Mouse (Mus musculus): ENCODE results near the gene Unc13a. TPM values are rescaled to one million over a fixed set of nuclear protein-coding genes. Genes with fewer than 3 reads are reported as not detected.

The Unc13a gene
- polyA plus RNA-seq, 1 experiment from 2014 or later, result 0.69 TPM

DNA sequence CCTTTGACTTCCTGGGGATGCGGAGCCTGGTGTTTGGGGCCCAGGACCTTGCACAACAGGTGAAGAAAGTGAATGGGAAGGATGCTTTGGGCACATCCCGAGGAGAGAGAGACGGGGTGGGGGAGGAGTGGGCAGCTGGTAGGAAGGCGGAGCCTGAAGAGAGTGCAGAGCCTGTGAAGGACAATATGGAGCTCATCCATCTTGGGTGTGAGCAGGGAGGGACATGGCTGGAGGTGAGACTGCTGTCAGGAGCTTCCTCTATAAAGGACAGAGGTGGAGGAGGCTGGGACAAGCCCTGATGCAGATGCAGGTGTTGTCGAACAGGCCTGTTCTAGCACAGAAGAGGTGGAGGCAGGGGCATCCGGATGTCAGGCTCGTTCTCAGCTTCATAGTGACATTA lies 67.5 kb downstream of the Unc13a start:
- no peaks in the 10 kb centered on the region; the same call in 1 of the 2 replicates for H3K9me3 ChIP-seq
- no peak overlapping the region for H3K9ac ChIP-seq
- no peak for ATAC-seq (ENCODE audit: insufficient number of reproducible peaks, low FRiP score, low TSS enrichment, low read depth)
- H3K27me3 ChIP-seq, result peaks cover 33% of the 10 kb centered on the region
- no peak overlapping the region; the same call in 1 of the 2 replicates for H3K27ac ChIP-seq
- H3K4me3 ChIP-seq, result no peak overlapping the region
- H3K36me3 ChIP-seq, result peaks cover 5% of the 10 kb centered on the region; the same call in 1 of the 2 replicates
- 55% methylated on average over 7 of the region's 7 CpGs for WGBS
- H3K4me1 ChIP-seq, result peaks cover 29% of the 10 kb centered on the region
- H3K4me2 ChIP-seq, result no peak overlapping the region

DNA sequence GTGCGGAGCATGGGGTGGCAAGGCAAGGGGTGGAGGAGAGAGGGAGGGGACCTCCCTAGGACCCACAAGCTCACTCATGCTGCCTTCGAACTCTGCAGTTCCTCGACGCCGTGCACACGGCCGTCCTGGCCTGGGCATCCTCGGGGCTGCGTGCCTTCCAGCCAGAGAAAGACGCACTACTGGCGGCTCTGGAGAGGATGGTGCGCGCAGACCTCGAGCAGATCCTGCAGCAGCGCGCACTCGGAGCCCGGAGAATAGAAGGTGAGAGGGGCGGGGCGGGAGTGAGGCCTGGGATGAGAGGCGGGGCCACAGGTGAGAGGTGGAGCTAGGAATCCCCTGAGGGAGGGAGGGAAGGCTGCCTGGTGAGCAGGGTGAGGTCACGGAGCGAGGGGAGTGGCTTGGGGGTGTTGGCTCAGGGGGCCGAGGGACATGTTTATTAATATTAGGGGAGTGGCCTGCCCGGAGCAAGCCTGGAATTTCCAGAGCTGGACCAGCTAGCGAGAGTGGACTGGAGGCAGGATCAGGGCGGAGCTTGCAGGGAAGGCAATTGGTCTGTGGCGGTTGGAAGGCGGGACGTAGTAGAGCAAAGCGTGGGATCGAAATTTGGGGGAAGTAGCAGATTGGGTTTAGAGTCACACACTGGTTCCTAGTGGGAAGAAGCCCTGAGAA lies 68.8 kb downstream of the Unc13a start:
- Histone ChIP-seq H3K4me1 (peaks cover 29% of the 10 kb centered on the region), H3K9ac (peak overlapping the region; percentile 8; the same call in 1 of the 2 replicates), H3K27ac (0 out of 2 replicates have a peak overlapping the region, but pooled peaks have one; percentile 40), H3K4me2 (peak overlapping the region; percentile 81), H3K36me3 (peaks cover 5% of the 10 kb centered on the region; the same call in 1 of the 2 replicates), H3K4me3 (peak overlapping the region; percentile 41), H3K9me3 (no peaks in the 10 kb centered on the region; the same call in 1 of the 2 replicates), H3K27me3 (peaks cover 33% of the 10 kb centered on the region)
- 1% methylated on average over 32 of the region's 32 CpGs for WGBS
- peak; percentile 76 for ATAC-seq (ENCODE audit: insufficient number of reproducible peaks, low FRiP score, low TSS enrichment, low read depth)

DNA sequence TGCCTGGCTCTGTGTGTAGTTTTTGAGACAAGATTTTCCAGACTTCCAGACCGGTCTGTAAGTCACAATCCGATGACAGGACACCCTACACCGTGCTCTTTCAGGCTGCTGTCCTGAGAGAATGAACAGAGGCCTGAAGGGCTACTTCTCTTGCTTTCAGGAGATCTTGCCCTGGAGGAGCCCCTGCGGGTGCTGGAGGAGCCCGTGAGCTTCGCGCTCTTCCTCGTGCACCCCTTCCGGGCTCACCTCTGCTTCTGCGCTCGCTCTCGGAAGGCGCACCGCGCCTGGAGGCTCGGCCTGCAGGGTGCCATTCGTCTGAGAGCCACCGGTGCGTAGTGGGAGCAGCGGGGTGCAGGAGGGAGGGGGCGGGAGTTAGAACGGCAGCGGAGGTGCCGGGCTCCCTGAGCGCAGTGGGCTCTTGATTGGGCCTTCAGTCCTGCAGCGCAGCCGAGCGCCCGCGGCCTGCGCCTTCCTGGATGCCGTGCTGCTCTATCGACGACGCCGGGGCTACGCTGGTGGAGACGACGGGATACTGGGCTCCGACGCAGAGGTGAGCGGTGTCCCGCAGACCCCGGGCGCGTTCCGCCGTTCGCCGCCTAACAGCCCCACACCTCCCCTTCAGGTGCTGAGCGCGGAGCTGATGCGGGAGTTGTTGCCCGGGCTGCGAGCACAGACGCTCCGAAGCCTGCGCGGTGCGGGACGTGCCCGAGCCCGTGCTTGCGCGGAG lies 69.5 kb downstream of the Unc13a start:
- peak overlapping the region; percentile 40; the same call in 1 of the 2 replicates for H3K27ac ChIP-seq
- H3K4me3 ChIP-seq, result peak overlapping the region; percentile 41
- 2% methylated on average over 65 of the region's 65 CpGs for WGBS
- H3K4me1 ChIP-seq, result peaks cover 29% of the 10 kb centered on the region
- peaks cover 33% of the 10 kb centered on the region for H3K27me3 ChIP-seq
- H3K4me2 ChIP-seq, result peak overlapping the region; percentile 81
- H3K36me3 ChIP-seq, result peaks cover 5% of the 10 kb centered on the region; the same call in 1 of the 2 replicates
- peak overlapping the region; percentile 8; the same call in 1 of the 2 replicates for H3K9ac ChIP-seq
- H3K9me3 ChIP-seq, result no peaks in the 10 kb centered on the region; the same call in 1 of the 2 replicates
- peak; percentile 45; the same call in 1 of the 2 replicates for ATAC-seq (ENCODE audit: insufficient number of reproducible peaks, low FRiP score, low TSS enrichment, low read depth)

- H3K27me3 ChIP-seq, result peaks cover 32% of the 10 kb centered on the region
- 84% methylated on average over 5 of the region's 5 CpGs for WGBS
- H3K4me2 ChIP-seq, result no peak overlapping the region
- ATAC-seq (ENCODE audit: insufficient number of reproducible peaks, low FRiP score, low TSS enrichment, low read depth), result no peak
- peaks cover 18% of the 10 kb centered on the region for H3K36me3 ChIP-seq
- H3K4me3 ChIP-seq, result no peak overlapping the region
- H3K9me3 ChIP-seq, result no peaks in the 10 kb centered on the region; the same call in 1 of the 2 replicates
- H3K4me1 ChIP-seq, result peaks cover 37% of the 10 kb centered on the region
- H3K9ac ChIP-seq, result no peak overlapping the region
- no peak overlapping the region for H3K27ac ChIP-seq
Measured at GRCm38 (mm10) chr8:71598841-71599240, 72.7 kb downstream of the Unc13a start.

DNA sequence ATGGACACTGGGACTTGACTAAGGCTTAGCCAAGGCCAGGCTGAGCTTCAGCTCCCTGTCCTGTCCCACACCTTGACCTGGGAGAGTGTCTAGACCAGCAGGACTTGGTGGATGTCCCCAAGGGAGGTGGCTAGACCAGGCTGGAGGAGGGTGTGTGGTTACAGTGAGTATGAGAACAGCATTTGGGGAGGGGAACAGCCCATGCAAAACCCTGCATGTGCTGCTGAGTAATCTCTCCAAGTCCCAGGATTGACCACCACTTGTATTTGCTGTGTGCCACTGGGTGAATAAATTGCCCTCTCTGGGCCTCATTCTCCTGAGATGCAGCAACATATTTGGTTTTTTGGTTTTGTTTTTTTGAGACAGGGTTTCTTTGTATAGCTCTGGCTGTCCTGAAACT lies 73.2 kb downstream of the Unc13a start:
- Histone ChIP-seq H3K36me3 (peaks cover 19% of the 10 kb centered on the region), H3K4me1 (peaks cover 37% of the 10 kb centered on the region), H3K27ac (no peak overlapping the region), H3K9me3 (no peaks in the 10 kb centered on the region; the same call in 1 of the 2 replicates), H3K9ac (no peak overlapping the region), H3K4me2 (no peak overlapping the region), H3K27me3 (peaks cover 27% of the 10 kb centered on the region), H3K4me3 (no peak overlapping the region)
- no peak for ATAC-seq (ENCODE audit: insufficient number of reproducible peaks, low FRiP score, low TSS enrichment, low read depth)

DNA sequence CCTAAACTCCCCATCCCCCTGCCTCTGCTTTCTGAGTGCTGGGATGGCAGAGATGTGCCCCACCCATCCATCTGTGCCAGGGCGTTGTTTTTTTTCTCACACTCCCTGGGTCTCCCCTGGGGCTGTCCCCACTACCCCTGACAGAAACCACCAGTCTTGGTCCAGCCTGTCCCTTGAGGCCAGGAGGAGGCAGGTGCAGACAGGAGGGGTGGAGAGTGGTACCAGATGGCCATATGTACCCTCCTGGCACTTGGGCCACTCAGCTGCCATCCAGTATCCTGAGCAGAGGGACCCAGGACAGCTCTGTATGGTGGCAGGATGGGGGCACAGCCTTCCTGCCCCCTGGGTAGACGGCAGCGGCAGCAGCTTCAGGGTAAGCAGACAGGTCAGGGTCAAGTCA lies 74.1 kb downstream of the Unc13a start, which contains the start of gene Fam129c:
TSS of gene Fam129c (plus strand) at position 198 of the 400 bp plus-strand sequence.
- H3K36me3 ChIP-seq, result peaks cover 19% of the 10 kb centered on the region
- no peaks in the 10 kb centered on the region; the same call in 1 of the 2 replicates for H3K9me3 ChIP-seq
- no peak within 1 kb of the TSS for H3K9ac ChIP-seq
- H3K27ac ChIP-seq, result no peak within 1 kb of the TSS; the same call in 1 of the 2 replicates
- H3K4me1 ChIP-seq, result peaks cover 37% of the 10 kb centered on the region
- no peak within 1 kb of the TSS for H3K4me3 ChIP-seq
- H3K4me2 ChIP-seq, result no peak within 1 kb of the TSS
- WGBS, result 84% methylated on average over 3 of the region's 3 CpGs
- ATAC-seq (ENCODE audit: insufficient number of reproducible peaks, low FRiP score, low TSS enrichment, low read depth), result no peak
- peaks cover 18% of the 10 kb centered on the region for H3K27me3 ChIP-seq

GRCm38 (mm10) chr8:71596798-71597197 lies 74.8 kb downstream of the Unc13a start:
- 59% methylated on average over 4 of the region's 4 CpGs for WGBS
- ATAC-seq (ENCODE audit: insufficient number of reproducible peaks, low FRiP score, low TSS enrichment, low read depth), result no peak
- Histone ChIP-seq H3K27me3 (peaks cover 11% of the 10 kb centered on the region), H3K4me2 (no peak overlapping the region), H3K9me3 (no peaks in the 10 kb centered on the region; the same call in 1 of the 2 replicates), H3K4me3 (no peak overlapping the region), H3K36me3 (peaks cover 19% of the 10 kb centered on the region), H3K27ac (no peak overlapping the region; the same call in 1 of the 2 replicates), H3K4me1 (peaks cover 31% of the 10 kb centered on the region), H3K9ac (no peak overlapping the region)

DNA sequence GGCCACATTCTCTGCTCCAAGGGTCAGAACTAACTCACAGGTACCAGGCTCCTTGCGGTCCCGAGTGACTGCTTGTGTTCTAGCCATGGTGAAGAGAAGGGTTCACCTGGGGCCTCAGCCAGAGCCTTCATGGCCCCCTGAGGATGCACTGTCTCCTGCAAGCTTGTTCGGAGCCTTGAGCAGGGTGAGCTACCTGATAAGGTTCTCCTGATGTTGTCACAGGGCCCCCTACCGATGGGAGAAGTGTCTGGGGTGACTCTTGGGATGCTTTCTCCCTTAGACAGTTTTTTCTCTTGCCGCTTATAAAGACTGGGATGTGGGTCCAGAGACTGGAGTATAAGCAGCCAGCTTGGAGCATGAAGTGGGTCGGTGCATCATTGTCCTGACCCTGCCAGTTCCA lies 75.2 kb downstream of the Unc13a start:
- no peak for ATAC-seq (ENCODE audit: insufficient number of reproducible peaks, low FRiP score, low TSS enrichment, low read depth)
- peaks cover 32% of the 10 kb centered on the region for H3K4me1 ChIP-seq
- peaks cover 19% of the 10 kb centered on the region for H3K36me3 ChIP-seq
- no peak overlapping the region for H3K4me2 ChIP-seq
- no peak overlapping the region for H3K9ac ChIP-seq
- WGBS, result 58% methylated on average over 6 of the region's 6 CpGs
- no peak overlapping the region for H3K4me3 ChIP-seq
- no peak overlapping the region; the same call in 1 of the 2 replicates for H3K27ac ChIP-seq
- peaks cover 7% of the 10 kb centered on the region for H3K27me3 ChIP-seq
- H3K9me3 ChIP-seq, result no peaks in the 10 kb centered on the region; the same call in 1 of the 2 replicates

DNA sequence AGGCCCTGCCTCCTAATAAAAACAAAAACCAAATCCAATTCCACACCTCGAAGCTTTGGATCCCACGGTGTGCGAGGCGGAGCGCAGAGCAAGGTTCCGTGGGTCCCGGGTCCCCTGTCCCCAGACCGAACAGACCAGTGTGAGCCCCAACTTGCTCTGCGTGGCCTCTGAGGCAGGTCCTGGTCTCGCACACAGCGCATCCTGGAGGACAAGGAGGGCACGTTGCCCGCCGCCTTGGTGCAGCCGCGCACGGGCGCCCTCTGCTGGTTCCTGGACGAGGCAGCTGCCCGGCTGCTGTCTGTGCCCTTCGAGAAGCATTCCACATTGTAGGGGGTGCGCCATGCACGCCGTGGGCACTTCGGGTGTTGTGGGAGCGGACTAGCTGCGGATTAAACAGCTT lies 75.7 kb downstream of the Unc13a start:
- Histone ChIP-seq H3K4me1 (peaks cover 38% of the 10 kb centered on the region), H3K27me3 (peaks cover 5% of the 10 kb centered on the region; the same call in 1 of the 2 replicates), H3K27ac (no peak overlapping the region), H3K36me3 (peaks cover 19% of the 10 kb centered on the region), H3K4me3 (no peak overlapping the region), H3K4me2 (peak overlapping the region; percentile 25; the same call in 1 of the 2 replicates), H3K9me3 (no peaks in the 10 kb centered on the region; the same call in 1 of the 2 replicates), H3K9ac (0 out of 2 replicates have a peak overlapping the region, but pooled peaks have one; percentile 20)
- ATAC-seq (ENCODE audit: insufficient number of reproducible peaks, low FRiP score, low TSS enrichment, low read depth), result no peak
- 8% methylated on average over 27 of the region's 27 CpGs for WGBS

- Histone ChIP-seq H3K4me1 (peaks cover 44% of the 10 kb centered on the region), H3K4me3 (no peak overlapping the region), H3K9me3 (no peaks in the 10 kb centered on the region), H3K27ac (no peak overlapping the region), H3K36me3 (peaks cover 14% of the 10 kb centered on the region), H3K27me3 (no peaks in the 10 kb centered on the region), H3K9ac (no peak overlapping the region), H3K4me2 (no peak overlapping the region)
- no peak for ATAC-seq (ENCODE audit: insufficient number of reproducible peaks, low FRiP score, low TSS enrichment, low read depth)
- 94% methylated on average over 4 of the region's 4 CpGs for WGBS
Measured at GRCm38 (mm10) chr8:71594324-71594722, 77.2 kb downstream of the Unc13a start.

DNA sequence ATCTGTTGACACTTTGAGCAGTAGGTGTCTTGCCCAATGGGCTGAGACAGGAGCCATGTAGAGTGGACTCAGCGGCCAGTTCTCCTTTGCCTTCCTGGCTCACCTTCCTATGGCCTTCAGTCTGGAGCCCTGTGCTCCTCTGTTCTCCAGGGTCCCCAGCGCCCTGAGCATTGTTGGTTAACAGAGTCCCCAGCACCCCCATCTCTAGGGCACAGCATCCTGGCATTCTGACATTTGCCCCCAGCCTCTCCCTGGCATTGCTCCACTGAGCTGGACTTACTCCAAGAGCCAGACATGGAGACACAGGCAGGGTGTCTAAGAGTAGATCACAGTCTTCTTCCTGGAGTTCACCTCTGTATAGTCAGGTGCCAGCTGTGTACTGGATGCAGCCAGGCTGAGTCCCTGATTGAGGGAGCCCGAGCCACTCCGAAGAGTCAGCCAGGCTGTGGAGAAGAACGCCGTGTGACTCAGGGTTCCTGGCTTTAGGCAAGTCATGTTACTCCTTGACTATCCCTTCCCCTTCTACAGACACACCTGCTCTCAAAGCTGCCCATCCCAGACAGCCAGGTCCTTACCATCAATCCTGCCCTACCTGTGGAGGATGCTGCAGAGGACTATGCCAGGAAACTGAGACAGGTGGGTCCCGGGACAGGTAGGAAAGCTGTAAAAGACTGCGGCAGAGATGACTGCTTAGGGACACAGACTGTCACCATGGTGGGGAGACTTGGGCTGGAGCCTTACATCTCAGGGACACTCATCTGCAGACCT lies 77.8 kb downstream of the Unc13a start:
- H3K27me3 ChIP-seq, result no peaks in the 10 kb centered on the region
- no peak overlapping the region for H3K27ac ChIP-seq
- no peak overlapping the region; the same call in 1 of the 2 replicates for H3K4me2 ChIP-seq
- H3K4me3 ChIP-seq, result 0 out of 2 replicates have a peak overlapping the region, but pooled peaks have one; percentile 1
- peaks cover 14% of the 10 kb centered on the region for H3K36me3 ChIP-seq
- ATAC-seq (ENCODE audit: insufficient number of reproducible peaks, low FRiP score, low TSS enrichment, low read depth), result no peak
- no peak overlapping the region for H3K9ac ChIP-seq
- H3K9me3 ChIP-seq, result no peaks in the 10 kb centered on the region
- H3K4me1 ChIP-seq, result peaks cover 44% of the 10 kb centered on the region
- 92% methylated on average over 8 of the region's 8 CpGs for WGBS

All from limb, embryonic 15.5 days (tissue).